Mouse (Mus musculus) limb, embryonic 14.5 days (tissue): ENCODE results near the gene Sgca. TPM values are rescaled to one million over a fixed set of nuclear protein-coding genes. Genes with fewer than 3 reads are reported as not detected.

Experiments
- ATAC-seq: fragments of 200-750 bp; cut with Nextera tagmentation; 2 replicates; pipeline ENCODE4 v1.8.0; 2017; ENCODE audit warnings: low read depth, moderate number of reproducible peaks, moderate TSS enrichment; ENCODE audit not compliant: low FRiP score
- DNase-seq: peaks from one replicate; pipeline ENCODE4 v3.0.0-alpha.2; 2015; ENCODE audit warnings: low spot score
- H3K27ac ChIP-seq: fragments of 300-500 bp; sonication (generic); replicated peaks from 2 replicates; pipeline ENCODE4 v1.5.1; 2014; ENCODE audit warnings: low read depth, mild to moderate bottlenecking, low read length, moderate library complexity, mixed read lengths
- H3K27me3 ChIP-seq: fragments of 300-500 bp; sonication (generic); 2 replicates; pipeline ENCODE4 v1.6.1; 2014; ENCODE audit warnings: low read length, mixed read lengths; ENCODE audit not compliant: control insufficient read depth, insufficient read depth
- H3K36me3 ChIP-seq: fragments of 300-500 bp; sonication (generic); 2 replicates; pipeline ENCODE4 v1.6.1; 2014; ENCODE audit warnings: mild to moderate bottlenecking, low read length, moderate library complexity, mixed read lengths; ENCODE audit not compliant: control insufficient read depth, insufficient read depth
- H3K4me1 ChIP-seq: fragments of 300-500 bp; sonication (generic); 2 replicates; pipeline ENCODE4 v1.6.1; 2014; ENCODE audit warnings: antibody characterized with exemption, low read length, mixed read lengths; ENCODE audit not compliant: control insufficient read depth, insufficient read depth
- H3K4me2 ChIP-seq: fragments of 300-500 bp; sonication (generic); replicated peaks from 2 replicates; pipeline ENCODE4 v1.6.1; 2014; ENCODE audit warnings: low read depth, mild to moderate bottlenecking, low read length, moderate library complexity; ENCODE audit not compliant: severe bottlenecking
- H3K4me3 ChIP-seq: fragments of 300-500 bp; sonication (generic); replicated peaks from 2 replicates; pipeline ENCODE4 v1.5.1; 2014; ENCODE audit warnings: low read length
- H3K9ac ChIP-seq: fragments of 300-500 bp; sonication (generic); 2 replicates; pipeline ENCODE4 v1.6.1; 2014; ENCODE audit warnings: mild to moderate bottlenecking, low read depth, low read length, moderate library complexity; ENCODE audit not compliant: severe bottlenecking
- H3K9me3 ChIP-seq: fragments of 300-500 bp; sonication (generic); 2 replicates; pipeline ENCODE4 v1.6.1; 2016; ENCODE audit warnings: low read length; ENCODE audit not compliant: control insufficient read depth
- POLR2A ChIP-seq: fragments of 200-500 bp; IDR thresholded peaks from 2 replicates; pipeline ENCODE4 v1.8.0; 2012; ENCODE audit warnings: inconsistent platforms, mild to moderate bottlenecking, moderate library complexity, borderline replicate concordance; ENCODE audit not compliant: insufficient read depth, insufficient read length; ENCODE audit errors: extremely low read depth
- WGBS: fragments of 180-500 bp; shearing (Covaris S2); extraction: QIAGEN DNeasy Blood & Tissue Kit; methylation state at CpG from one replicate; pipeline ENCODE4 v1.1.7; 2014; 5-methylcytosine and 5-hydroxymethylcytosine counted together
- polyA plus RNA-seq, 2 experiments: library from polyadenylated mRNA; depleted of rRNA in 1 of 2; stranded (reverse) in 1 of 2; unstranded in 1 of 2; fragments of >200 nt; fragmentation: Nextera tagmentation in 1 of 2; extraction: Ambion mirVana in 1 of 2; gene quantifications; 2 replicates each; pipeline versions ENCODE4 v1.2.1 to v1.2.3; 2012 to 2014

Gene Sgca
- polyA plus RNA-seq, 2 experiments, result 10.2 to 32.9 TPM

DNA sequence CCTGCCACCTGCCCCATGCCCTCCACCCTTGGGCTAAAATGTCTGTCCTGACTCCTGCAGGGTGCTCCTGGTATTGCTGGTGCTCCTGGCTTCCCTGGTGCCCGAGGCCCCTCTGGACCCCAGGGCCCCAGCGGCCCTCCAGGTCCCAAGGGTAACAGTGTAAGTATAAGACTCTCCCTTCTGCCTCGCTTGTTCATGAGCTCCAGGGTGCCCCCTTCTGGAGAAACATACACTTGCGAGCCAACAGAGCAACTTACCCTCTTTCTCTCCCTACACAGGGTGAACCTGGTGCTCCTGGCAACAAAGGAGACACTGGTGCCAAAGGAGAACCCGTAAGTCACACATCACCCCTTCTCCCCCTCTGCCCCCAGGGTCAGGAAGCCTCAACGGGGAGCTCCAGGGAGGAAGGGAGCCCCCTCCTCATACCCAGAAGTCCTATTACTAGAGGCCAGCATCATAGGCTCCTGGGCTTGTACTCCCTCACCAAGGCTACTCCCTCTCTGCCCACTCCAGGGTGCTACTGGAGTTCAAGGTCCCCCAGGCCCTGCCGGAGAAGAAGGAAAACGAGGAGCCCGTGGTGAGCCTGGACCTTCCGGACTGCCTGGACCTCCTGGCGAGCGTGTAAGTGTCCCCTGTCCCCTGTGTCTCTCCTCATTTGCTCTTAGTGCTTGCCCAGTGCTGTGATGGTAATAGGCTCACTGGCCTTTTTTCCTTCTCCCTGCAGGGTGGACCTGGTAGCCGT is 33.7 kb downstream of the Sgca start:
- Histone ChIP-seq H3K27ac (peak overlapping the region; percentile 93), H3K4me3 (no peak overlapping the region), H3K4me2 (peak overlapping the region; percentile 73), H3K27me3 (no peaks in the 10 kb centered on the region), H3K9ac (0 out of 2 replicates have a peak overlapping the region, but pooled peaks have one; percentile 34), H3K9me3 (no peaks in the 10 kb centered on the region), H3K4me1 (peaks cover 21% of the 10 kb centered on the region), H3K36me3 (peaks cover 97% of the 10 kb centered on the region)
- WGBS, result 56% methylated on average over 13 of the region's 13 CpGs
- no peak for TF ChIP-seq POLR2A
- ATAC-seq (no peak), DNase-seq (no peak)

DNA sequence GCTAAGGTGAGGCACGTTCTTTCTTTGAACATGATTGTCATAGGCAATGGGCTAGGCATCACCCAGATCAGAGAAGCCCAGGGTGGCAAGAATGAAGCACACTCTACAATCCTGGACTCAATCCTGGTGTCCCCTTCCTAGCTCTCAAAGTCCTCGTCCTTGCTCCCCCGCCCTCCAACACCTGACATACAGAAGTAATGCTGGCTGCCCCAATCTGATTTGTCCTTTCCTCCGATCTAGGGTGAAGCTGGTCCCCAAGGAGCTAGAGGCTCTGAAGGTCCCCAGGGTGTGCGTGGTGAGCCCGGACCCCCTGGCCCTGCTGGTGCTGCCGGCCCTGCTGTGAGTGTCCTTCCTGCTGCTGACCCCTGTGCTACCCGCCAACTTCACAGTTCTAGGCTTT is 34.4 kb downstream of the Sgca start:
- Histone ChIP-seq H3K4me1 (peaks cover 21% of the 10 kb centered on the region), H3K36me3 (peaks cover 90% of the 10 kb centered on the region), H3K4me2 (peak overlapping the region; percentile 73; the same call in 1 of the 2 replicates)

DNA sequence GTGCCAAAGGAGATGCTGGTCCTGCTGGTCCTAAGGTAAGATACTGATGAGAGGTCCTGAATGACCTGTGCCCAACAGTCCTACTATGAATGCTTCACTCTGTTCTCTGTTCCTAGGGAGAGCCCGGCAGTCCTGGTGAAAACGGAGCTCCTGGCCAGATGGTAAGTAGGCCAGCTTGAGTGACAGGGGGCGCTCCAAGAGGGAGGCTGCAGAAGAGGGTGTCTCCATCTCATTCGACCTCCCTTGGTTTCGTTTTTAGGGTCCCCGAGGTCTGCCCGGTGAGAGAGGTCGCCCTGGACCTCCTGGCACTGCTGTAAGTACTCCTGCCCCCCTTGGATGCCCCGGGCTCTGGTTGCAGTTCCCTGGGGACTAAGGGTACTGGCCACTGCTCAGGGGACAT is 35.0 kb downstream of the Sgca start:
- 55% methylated on average over 8 of the region's 9 CpGs for WGBS
- Histone ChIP-seq H3K4me1 (peaks cover 21% of the 10 kb centered on the region), H3K9ac (peak overlapping the region; percentile 93; the same call in 1 of the 2 replicates), H3K9me3 (no peaks in the 10 kb centered on the region), H3K27ac (peak overlapping the region; percentile 93), H3K36me3 (peaks cover 84% of the 10 kb centered on the region), H3K27me3 (no peaks in the 10 kb centered on the region), H3K4me3 (0 out of 2 replicates have a peak overlapping the region, but pooled peaks have one; percentile 75), H3K4me2 (peak overlapping the region; percentile 73)
- ATAC-seq (no peak), DNase-seq (no peak)
- TF ChIP-seq POLR2A, result no peak

More for the DNA sequence above, 34.4 kb downstream of the Sgca start:
- peak overlapping the region; percentile 40 for H3K9ac ChIP-seq
- H3K4me3 ChIP-seq, result no peak overlapping the region
- no peak for ATAC-seq
- TF ChIP-seq POLR2A, result no peak
- H3K9me3 ChIP-seq, result no peaks in the 10 kb centered on the region
- 79% methylated on average over 8 of the region's 8 CpGs for WGBS
- H3K27ac ChIP-seq, result peak overlapping the region; percentile 93
- H3K27me3 ChIP-seq, result no peaks in the 10 kb centered on the region
- DNase-seq, result no peak

DNA sequence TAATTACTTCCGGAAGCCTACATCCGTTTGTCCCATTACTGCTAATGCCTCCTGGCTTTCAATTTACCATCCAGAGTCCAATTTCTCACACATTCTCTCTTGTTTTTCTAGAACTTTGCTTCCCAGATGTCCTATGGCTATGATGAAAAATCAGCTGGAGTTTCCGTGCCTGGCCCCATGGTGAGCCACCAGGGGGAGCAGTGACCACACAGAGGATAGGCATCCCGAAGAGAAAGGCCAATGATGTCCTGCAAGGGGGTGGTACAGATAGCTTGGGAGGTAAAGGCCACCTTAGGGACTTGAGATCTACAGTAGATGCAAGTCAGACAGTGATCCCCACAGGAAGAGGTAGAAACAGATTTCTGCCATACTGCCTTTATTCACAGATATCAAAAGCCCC is 36.8 kb downstream of the Sgca start:
- 17% methylated on average over 4 of the region's 4 CpGs for WGBS
- Histone ChIP-seq H3K27ac (peak overlapping the region; percentile 93), H3K9me3 (no peaks in the 10 kb centered on the region), H3K27me3 (no peaks in the 10 kb centered on the region), H3K9ac (peak overlapping the region; percentile 93), H3K36me3 (peaks cover 65% of the 10 kb centered on the region), H3K4me1 (peaks cover 34% of the 10 kb centered on the region), H3K4me3 (peak overlapping the region; percentile 75), H3K4me2 (peak overlapping the region; percentile 73)
- no peak for TF ChIP-seq POLR2A
- DNase-seq (no peak), ATAC-seq (no peak)

DNA sequence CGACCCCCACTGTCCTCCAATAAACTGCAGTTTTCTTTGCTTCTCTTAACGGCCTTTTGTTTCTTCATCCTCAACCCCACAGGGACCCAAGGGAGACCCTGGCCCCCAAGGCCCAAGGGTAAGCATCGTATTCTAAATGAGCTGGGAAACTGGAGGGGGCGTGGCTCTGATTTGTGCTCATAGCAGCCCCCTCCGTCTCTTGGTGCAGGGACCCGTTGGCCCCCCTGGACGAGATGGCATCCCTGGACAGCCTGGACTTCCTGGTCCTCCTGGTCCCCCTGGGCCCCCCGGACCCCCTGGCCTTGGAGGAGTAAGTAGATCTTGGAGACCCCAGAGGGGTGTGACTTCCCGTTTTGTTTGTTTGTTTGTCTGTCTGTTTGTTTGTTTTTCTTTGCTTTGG is 37.8 kb downstream of the Sgca start:
- Histone ChIP-seq H3K36me3 (peaks cover 55% of the 10 kb centered on the region), H3K9ac (peak overlapping the region; percentile 93)

More for the DNA sequence above, 37.8 kb downstream of the Sgca start:
- H3K9me3 ChIP-seq, result no peaks in the 10 kb centered on the region
- no peaks in the 10 kb centered on the region for H3K27me3 ChIP-seq
- peak overlapping the region; percentile 73 for H3K4me2 ChIP-seq
- DNase-seq (no peak), ATAC-seq (no peak)
- WGBS, result 24% methylated on average over 9 of the region's 9 CpGs
- TF ChIP-seq POLR2A, result no peak
- H3K4me3 ChIP-seq, result peak overlapping the region; percentile 75
- H3K27ac ChIP-seq, result peak overlapping the region; percentile 93
- H3K4me1 ChIP-seq, result peaks cover 38% of the 10 kb centered on the region
